Mouse (Mus musculus) adrenal gland, postnatal 10 days (tissue): ENCODE results near the gene Tm7sf3. TPM values are rescaled to one million over a fixed set of nuclear protein-coding genes. Genes with fewer than 3 reads are reported as not detected.
A peak's percentile ranks its signal among the peaks of the same experiment; 100 is the strongest.

ENCODE experiments used
- DNase-seq: peaks from one replicate; pipeline ENCODE4 v3.0.0; 2021; ENCODE audit warnings: mixed read lengths
- long read RNA-seq, 2 experiments: library from polyadenylated mRNA; stranded (forward); transcript quantifications; one replicate each; pipeline ENCODE4 v2.0.0; 2021
- total RNA-seq, 2 experiments: library from RNA; stranded (reverse); gene quantifications; 2 replicates each; pipeline ENCODE4 v1.2.3; 2021

The Tm7sf3 gene
- 10 to 100 TPM; 41.9 to 45.0 TPM for total RNA-seq
- long read RNA-seq, experiment 1, transcript Tm7sf3-201 (12 exons, 3,241 nt) = major isoform, 64 of 81 reads
- long read RNA-seq, experiment 1, partial matches to known transcripts = 6 of 81 reads
- long read RNA-seq, experiment 1, other reads (novel, unspliced or antisense) = 11 of 81 reads
- long read RNA-seq, experiment 2, transcript Tm7sf3-201 (12 exons, 3,241 nt) = major isoform, 51 of 55 reads
- long read RNA-seq, experiment 2, partial matches to known transcripts = 2 of 55 reads
- long read RNA-seq, experiment 2, other reads (novel, unspliced or antisense) = 2 of 55 reads

DNA sequence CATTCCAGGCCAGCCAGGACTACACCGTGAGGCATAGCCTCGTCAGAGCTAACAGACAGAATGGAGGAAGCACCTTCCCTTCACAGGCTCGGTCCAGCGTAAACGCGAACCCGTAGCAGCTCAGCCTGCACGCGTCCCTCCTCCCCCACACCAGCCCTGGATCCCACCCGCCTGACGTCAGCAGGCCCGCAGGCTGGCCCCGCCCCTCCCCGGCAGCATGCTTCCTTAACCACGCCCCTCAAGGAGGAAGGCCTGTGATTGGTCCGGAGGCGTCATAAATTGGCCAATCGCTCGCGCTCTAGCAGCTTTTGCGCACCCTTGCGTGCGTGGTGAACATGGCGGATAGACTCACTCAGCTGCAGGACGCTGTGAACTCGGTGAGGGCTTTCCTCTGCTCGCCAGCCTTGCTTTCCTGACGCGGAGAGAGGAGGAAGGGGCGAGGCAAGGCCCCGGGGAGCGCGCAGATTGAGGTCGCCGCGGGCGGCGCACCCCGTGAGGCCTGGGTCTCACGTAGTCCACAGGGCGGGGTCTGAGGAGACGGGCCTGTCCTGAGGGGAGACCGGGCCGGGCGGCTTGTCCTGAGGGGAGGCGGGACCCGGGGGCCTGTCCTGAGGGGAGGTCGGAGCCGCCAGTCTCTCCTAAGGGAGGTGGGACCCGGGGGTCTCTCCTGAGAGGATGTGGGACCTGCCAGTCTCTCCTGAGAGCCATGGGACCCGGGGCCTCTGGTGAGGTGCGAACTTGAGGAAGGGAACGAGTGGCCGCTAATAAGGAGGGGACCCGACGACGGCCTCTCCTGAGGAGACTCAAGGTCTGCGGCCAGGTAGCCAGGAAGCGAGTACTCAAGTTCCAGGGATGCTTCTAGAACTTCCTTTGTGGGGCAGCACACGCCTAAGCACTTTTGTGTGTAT, at the start of gene Tm7sf3, which contains the start of gene Med21:
Tm7sf3 (minus strand) TSS at position 549 of the 908 bp plus-strand sequence.
Med21 (plus strand) TSS at position 272 of the 908 bp plus-strand sequence.
- DNase-seq = peak; percentile 100

DNA sequence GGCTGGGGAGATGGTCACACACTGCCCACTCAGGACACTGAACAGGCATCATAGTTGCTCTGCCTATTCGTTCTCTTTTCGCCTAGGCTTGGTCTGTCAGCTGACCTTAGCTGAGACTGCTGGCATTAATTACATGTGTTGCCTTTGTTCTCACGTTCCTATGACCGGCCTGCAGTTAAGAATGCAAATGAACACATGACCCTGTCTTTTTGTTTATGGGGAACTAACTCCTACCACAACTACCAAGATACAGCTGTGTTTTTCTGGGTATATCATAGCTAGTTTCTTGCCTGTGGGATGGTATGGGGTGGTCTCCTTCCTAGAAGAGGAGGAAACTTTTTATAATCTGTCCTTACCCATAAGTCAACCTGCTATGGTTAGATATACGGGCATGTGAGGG, 46.2 kb upstream of the Tm7sf3 start:
- no peak for DNase-seq

DNA sequence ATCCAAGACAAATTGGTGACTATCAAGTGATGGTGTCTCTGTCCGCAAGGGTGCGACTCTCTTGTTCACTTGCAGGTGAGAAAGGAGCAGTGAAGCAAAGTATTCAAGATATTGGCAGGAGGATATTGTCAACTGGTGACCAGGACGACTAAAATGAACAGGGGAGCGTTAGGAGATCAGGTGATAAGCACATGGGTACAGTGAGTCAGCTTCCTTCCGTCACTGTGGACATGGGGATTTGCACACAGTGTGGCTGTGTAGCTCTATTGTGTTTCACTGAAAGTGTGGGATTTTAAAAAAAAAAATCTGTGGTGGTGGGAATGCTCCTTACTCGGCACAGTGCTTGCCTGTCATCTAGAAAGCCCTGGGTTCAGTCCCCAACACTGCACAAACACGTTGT, 45.4 kb upstream of the Tm7sf3 start:
- no peak for DNase-seq

DNA sequence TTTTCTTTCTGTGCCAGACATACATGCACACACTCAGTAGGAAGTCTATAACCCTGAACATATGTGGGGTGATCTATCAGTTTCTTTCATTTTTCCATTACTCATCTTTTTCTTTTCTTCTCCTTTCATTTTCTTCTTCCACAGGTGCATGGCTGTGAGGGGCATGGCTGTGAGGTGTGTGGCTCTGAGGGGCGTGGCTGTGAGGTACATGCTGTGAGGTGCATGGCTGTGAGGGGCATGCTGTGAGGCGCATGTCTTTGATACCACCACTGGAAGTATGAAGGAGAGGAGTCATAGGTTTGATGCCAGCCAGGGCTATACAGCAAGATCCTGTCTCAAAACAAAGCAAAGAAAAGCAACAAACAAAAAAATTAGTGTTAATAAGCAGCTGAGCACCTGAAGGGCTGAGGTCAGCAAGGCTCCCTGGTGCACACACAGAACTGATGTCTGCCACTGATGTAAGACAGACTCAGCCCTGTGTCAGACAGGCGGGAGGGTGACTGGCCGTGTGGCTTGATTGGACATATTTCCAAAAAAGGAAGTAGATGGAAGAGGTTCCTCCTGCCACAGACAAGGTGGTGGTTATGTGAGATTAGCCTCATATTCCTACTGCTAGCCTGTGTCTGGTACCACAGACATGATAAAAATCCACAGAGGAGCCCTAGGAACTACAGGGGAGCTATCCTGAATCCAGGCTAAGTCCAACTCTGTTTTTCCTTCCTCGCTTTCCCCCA, 44.0 kb upstream of the Tm7sf3 start:
- no peak for DNase-seq

DNA sequence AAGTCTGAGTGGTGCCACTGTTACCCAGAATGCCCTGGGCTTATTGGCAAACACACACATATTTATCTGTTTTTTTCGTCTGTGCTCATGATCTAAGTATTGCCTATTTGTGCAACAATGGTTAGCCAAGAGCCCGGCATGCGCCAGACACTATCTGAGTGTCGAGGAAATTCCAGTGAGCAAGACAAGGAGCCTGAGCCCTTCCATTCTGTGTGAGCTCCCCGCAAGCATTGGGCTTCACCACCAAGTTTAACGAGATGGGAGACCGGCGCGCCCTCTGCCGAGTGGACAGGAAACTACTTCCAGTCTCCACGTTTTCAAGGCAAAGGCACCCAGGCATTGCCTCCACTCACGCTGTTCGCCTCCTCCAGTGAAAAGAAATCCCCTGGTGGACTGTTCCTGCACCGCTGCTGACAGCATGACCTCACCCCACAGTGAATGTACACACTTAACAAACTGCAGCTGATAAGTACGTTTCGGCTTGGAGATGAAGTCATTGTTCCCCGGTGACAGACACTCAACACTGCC, 43.2 kb upstream of the Tm7sf3 start:
- DNase-seq = peak; percentile 69

DNA sequence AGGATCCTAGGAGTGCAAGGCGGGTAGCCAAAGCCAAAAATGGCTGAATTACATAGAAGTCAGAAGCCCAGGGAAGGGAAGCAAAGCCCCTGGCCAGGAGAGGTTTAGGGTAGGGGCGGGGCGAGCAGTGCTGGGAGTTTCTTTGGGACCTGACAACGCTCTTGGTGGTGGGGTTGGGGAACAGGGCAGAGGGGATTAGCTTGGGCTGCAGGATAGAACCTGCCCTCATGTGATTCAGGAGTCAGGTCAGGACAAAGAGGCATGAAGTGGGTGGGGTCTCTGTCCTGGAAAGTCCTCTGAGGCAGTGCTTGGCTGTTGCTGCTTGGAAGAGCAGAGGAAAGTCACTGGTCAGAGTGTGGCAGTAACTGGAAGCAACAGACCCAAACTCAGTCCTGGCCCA, 41.3 kb upstream of the Tm7sf3 start:
- DNase-seq = peak; percentile 23

DNA sequence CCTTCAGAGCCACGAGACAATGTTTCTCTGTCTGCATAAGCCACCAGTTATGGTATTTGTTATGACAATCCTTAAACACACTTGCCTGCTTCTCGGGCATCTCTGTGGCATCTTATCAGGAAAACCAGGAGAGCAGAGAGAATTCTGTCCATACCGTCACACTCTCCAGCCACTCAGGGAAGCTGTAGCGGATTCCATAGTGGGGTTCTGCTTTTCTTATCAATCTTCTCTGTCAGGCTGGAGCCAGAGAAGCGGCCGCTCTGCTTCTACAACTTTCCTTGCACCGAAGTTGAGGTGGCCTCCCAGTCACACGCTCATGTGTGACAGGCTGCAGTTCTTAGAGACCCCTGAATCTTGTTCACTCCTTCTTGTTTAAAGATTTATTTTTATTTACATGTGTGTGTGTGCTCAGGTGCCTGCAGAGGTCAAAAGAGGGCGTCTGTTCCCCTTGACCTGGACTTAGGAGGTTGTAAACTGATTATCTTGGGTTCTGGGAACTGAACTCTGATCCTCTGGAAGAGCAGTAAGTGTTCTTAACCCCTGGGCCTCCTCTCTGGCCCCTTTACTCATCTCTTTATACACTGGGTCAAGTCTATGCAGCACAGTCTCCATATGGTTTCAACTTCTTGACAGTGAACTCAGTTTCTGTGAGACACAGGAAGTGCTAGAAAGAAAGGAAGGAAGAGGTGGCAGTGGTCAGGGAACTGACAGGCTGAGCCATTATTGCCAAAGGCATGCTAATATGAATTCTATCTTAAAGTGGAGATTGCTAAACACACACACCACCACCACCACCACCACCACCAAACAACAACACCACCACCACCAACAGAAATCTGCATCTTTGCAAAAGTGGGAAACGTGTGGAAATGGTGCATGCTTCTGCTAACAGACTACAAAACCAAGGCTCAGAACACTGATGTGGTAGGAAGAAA, 35.8 kb upstream of the Tm7sf3 start:
- no peak for DNase-seq

DNA sequence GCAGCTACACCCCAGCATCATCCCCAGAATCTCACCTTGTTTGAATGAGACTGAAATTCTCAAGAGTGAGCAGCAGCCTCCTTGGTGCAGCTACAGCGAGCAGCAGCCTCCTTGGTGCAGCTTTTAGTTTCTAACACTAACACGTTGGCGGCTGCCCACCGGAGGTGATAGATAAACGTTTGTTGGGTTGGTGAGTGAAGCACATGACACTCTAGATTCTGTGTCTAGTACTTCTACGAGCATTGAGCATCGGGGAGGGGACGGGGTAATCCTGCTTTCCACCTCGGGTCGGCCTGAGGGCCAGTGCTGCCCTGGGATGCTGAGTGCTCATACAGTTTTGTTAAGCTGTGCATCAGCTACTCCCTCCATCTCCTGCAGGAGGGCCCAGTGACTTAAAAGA, 34.3 kb upstream of the Tm7sf3 start:
- no peak for DNase-seq

DNA sequence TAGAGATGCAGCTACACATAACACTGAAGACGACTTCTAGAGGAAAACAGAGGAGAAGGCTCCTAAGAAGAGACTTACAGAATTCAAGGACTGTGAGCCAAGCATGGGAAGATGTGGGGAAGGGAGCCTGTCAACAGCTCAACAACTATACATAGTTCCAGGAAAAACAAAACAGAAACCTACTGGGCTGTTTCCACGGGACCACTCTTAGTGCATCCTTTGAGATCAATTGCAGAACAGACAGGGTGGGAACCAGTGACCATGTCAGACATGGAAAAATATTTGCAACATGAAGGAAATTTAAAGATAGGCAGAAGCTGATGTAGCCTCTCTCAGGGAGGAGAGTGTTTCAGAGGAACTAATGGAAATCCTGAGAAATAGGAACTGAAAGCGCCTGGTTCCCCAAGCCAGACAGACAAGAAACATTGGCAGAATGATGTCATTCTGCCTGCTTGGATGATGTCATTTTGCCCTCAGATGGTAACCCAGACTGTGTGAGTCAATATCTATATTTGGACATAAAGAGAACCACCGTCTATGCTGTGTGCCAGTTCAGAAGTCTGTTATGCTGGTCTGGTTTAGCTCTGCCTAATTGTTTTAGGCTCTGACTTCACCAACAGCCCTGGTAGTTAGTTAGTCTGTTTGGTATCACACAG, 32.4 kb upstream of the Tm7sf3 start:
- no peak for DNase-seq

DNA sequence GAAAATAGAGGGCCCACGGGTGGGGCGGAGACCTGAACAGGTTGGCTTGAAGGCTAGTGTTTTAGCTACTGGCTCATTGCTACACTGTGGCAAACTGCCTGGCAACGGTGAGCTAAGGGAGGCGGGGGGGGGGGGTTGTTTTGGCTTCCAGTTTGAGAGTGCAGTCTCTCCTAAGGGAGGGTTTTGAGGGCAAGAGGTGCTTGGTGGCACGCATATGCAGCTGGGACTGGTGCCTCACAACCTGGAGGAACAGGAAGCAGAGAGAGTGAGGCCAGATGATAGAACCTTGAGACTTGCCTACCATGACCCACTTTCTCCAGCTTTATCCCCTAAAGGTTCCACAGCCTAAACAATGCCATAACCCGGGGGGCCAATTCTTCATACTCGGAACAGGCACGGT, 31.8 kb upstream of the Tm7sf3 start:
- peak; percentile 21 for DNase-seq

DNA sequence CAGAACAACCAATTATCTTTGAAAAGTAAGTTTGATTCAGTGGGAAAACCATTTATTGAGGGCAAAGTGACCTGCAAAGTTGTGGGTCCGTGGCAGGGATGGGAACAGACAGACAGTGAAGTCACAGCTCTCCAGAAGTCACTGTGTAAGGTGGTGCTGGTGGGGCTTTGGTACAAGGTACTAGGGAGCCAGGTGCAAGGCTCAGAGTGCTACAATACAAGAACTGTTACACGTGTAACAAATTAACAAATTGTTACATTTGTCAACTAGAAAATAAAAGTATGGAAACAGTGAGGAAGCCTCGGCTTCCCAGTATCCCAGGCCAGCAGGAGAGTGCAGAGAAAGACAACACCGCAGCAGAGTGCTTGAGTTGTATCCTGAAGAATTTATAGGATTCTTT, 31.1 kb upstream of the Tm7sf3 start:
- no peak for DNase-seq

DNA sequence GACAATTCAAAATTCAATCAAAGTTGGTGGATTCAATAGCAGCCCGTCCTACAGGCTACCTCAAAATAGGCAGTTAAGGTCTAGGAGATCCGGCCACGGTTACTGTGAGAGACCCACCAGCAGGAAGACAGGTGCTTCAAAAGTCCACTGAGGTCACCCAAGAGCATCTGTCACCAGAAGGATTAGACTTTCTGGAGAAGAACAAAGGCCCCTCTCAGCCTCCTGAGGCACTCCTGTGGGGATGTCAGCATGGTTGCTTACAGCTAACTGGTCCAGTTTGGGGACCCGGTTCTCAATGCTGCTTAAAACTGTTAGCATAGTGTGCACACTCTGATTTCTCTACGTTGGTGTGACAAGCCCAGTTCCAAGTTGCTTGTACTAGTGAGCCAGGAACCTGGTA, 29.5 kb upstream of the Tm7sf3 start:
- no peak for DNase-seq

DNA sequence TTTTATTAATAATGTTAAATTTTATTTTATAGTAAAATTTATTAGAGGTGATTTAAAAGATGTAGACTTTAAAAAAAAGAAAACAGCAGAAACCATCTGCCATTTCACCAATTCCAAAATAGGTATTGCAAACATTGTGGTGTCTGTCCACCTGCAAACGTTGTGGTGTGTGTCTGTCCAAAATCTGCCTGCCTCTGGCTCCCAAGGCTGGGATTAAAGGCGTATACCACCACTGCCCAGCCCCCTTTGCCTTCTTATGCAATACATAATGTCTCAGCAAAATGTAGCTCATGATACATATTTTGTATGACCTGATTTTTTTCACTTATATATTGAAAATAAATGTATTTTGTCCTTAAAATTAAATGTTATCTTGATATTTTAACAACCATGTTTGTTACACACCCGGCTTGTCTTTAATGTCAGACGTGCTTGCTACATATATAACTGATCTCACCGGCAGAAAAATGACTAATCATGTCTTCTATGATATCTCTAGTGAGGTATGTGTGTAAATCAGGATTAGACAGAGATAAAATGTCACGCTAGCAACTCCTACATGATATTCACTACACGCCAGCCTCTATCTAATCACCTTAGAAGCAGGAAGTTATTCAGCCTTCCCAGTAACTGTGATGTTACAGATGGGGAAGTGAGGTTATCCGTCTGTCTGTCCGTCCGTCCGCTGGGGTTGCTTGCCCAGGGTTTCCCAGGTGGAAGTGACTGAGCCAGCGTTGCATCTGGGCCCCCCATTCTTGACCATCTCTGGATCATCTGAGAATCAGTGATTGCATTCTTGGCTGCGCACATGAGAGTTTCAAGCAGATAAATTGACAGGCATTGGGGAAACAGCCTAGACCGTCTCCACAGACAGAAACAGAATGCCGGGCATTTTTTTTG, 28.6 kb upstream of the Tm7sf3 start:
- no peak for DNase-seq

DNA sequence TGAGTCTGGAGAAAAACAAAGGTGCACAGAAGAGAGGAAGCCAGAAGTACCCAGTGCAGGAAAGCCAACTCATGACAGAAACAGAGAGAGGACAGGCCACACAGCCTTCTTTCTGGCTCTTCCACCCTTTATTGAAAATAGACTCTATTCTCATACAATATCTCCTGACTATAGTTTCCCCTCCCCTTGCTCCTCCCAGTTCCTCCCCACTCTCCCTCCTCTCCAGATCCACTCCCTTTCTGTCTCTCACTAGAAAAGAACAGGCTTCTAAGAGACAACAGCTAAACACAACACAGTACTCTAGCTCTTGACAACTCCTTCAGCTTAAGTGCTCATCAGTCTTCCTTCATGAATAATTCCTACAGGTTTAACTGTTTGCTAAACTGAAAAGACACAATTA, 26.0 kb upstream of the Tm7sf3 start:
- DNase-seq = no peak

DNA sequence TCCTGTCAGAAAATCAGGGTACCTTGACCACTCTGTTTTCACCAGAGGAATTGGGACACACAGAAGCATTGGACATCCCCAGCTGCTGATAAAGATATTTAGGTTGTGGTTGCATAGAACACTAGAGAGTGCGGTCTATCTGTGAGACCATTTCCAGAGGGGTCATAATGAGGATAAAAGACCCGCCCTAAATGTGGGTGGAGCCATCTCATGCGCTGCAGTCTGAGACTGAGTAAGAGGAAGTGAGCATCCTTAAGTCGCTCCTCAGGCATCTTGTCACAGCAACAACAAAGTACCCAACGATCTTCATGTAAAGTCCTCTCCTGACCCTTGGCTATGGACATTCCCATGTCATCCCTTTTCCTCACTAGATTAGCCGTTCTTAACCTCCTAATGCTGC, 24.2 kb upstream of the Tm7sf3 start:
- DNase-seq = no peak

DNA sequence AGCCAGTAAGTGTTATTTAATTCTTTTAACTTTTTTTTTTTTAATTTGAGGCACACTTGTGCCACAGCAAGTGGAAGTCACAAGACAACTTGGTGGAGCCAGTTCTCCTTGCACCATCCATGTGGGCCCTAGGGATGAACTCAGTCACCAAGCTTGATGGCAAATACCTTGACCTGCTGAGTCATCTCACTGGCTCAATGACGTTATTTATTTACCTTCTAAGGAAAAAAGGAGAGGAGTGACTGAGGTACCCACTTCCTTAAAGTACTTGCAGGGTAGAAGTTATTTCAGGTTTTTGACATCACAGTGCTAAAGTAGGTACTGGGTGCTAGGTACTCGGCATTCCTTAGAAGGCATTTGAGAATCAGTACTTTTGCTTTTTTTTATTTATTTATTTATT, 22.8 kb upstream of the Tm7sf3 start:
- no peak for DNase-seq

DNA sequence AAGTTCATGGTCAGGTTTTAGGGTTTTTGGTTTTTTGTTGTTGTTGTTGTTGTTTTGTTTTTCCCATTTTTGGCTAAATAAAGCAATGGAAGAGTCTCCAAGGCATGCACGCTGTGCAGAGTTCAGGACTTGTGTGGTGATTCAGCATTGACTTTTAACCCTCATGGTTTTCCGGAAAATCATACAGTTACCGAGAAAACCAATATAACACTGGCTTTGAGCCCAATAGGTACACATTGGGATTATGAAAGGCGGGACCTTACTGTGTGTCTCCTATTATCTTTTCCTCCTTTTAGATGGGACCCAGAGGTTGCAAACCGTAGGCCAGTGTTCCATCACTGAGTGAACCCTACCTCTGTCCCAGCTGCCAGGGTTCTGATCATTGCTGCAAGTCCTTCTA, 22.3 kb upstream of the Tm7sf3 start:
- no peak for DNase-seq

DNA sequence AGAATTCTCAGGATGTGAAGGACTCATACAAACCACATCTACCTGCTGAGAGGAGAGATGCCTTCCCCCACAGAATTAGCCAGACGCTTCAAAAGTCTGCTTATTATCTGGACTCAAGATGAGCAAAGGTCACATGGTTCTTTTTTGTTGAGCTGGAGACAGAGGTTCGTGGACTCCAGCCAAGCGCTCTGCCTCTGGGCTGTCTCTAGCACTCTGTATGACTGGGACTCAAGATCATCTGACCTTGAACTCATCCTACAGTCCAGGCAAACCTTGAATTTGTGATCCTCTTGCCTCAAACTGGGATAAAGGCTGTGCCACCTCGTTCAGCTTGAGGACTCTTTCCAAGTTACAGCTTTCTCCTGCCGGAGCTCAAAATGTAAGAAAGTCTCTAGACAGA, 21.5 kb upstream of the Tm7sf3 start:
- DNase-seq = peak; percentile 63

DNA sequence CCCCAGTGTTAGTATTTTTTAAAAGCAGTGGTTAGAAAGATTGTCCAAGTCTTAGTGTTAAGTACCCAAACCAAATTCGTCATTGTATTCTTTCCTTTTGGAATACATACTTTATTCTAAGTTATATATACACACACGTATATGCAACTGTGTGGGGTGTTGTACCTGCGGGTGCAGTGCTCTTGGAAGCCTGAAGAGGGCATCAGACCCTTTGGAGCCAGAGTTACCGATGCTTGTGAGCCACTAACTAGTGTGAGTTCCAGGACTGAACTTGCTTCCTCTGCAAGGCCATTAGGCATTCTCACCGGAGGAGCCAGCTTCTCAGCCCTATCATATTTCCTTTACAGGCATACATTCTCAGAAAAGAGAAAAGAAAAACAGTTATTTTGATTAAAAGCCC, 20.1 kb upstream of the Tm7sf3 start:
- peak; percentile 66 for DNase-seq

DNA sequence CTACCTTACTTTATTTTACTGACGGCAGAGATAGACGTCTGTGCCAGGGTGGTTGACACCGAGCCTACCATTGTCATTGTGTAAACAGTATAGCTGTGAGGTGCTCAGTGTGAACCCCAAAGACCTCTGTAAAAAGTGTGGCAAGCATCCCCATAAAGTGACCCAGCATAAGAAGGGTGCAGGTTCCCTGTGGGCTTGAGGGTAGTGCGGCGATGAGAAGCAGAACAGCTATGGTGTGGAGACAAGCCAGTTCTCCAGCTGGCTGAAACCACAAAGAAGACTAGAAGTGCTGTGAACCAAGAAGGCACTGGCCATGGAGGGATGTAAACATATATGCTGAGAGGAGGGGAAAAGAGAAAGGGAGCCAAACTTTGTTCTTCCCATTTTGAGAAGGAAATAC, 19.0 kb upstream of the Tm7sf3 start:
- DNase-seq = no peak
